Mouse (Mus musculus) lung, embryonic 14.5 days (tissue): ENCODE measurements around the gene Gpr162. TPM values are rescaled to one million over a fixed set of nuclear protein-coding genes. Genes with fewer than 3 reads are reported as not detected.
A peak's percentile ranks its signal among the peaks of the same experiment; 100 is the strongest.

ENCODE experiments used
- ATAC-seq: fragments of 200-750 bp; cut with Nextera tagmentation; 2 replicates; pipeline ENCODE4 v1.8.0; 2017; ENCODE audit warnings: mild to moderate bottlenecking, moderate TSS enrichment, moderate library complexity; ENCODE audit not compliant: insufficient read depth
- DNase-seq: peaks from one replicate; pipeline ENCODE4 v3.0.0-alpha.2; 2015
- H3K27ac ChIP-seq: fragments of 300-500 bp; sonication (generic); 2 replicates; pipeline ENCODE4 v1.5.1; 2014; ENCODE audit warnings: low read depth, mild to moderate bottlenecking, moderate library complexity
- H3K27me3 ChIP-seq: fragments of 300-500 bp; sonication (generic); 2 replicates; pipeline ENCODE4 v1.6.1; 2014; ENCODE audit warnings: low read length, control low read depth; ENCODE audit not compliant: insufficient read depth
- H3K36me3 ChIP-seq: fragments of 300-500 bp; sonication (generic); 2 replicates; pipeline ENCODE4 v1.6.1; 2014; ENCODE audit warnings: control low read depth; ENCODE audit not compliant: insufficient read depth
- H3K4me1 ChIP-seq: fragments of 300-500 bp; sonication (generic); 2 replicates; pipeline ENCODE4 v1.6.1; 2014; ENCODE audit warnings: antibody characterized with exemption, control low read depth; ENCODE audit not compliant: insufficient read depth
- H3K4me2 ChIP-seq: fragments of 300-500 bp; sonication (generic); 2 replicates; pipeline ENCODE4 v1.6.1; 2014; ENCODE audit warnings: mild to moderate bottlenecking
- H3K4me3 ChIP-seq: fragments of 300-500 bp; sonication (generic); 2 replicates; pipeline ENCODE4 v1.5.1; 2014; ENCODE audit warnings: low read depth, low read length
- H3K9ac ChIP-seq: fragments of 300-500 bp; sonication (generic); 2 replicates; pipeline ENCODE4 v1.6.1; 2014
- H3K9me3 ChIP-seq: fragments of 300-500 bp; sonication (generic); 2 replicates; pipeline ENCODE4 v1.6.1; 2016; ENCODE audit warnings: low read depth, low read length, control low read depth
- CTCF ChIP-seq: IDR thresholded peaks from 2 replicates; pipeline ENCODE4 v1.5.1; 2016; ENCODE audit warnings: antibody characterized with exemption, low read depth
- WGBS: fragments of 180-500 bp; shearing (Covaris S2); extraction: QIAGEN DNeasy Blood & Tissue Kit; methylation state at CpG from one replicate; pipeline ENCODE4 v1.1.7; 2014; 5-methylcytosine and 5-hydroxymethylcytosine counted together
- polyA plus RNA-seq: library from polyadenylated mRNA; unstranded; fragments of >200 nt; fragmentation: Nextera tagmentation; extraction: Ambion mirVana; gene quantifications from 2 replicates; pipeline ENCODE4 v1.2.1, GENCODE M21; 2014

Gene Gpr162
- polyA plus RNA-seq, 1 experiment from 2014 or later, result 0.30 TPM

- DNase-seq (no peak), ATAC-seq (no peak)
- Histone ChIP-seq H3K9me3 (no peaks in the 10 kb centered on the region), H3K4me3 (no peak overlapping the region), H3K4me1 (no peaks in the 10 kb centered on the region), H3K4me2 (no peak overlapping the region), H3K27ac (no peak overlapping the region), H3K27me3 (no peaks in the 10 kb centered on the region), H3K9ac (no peak overlapping the region), H3K36me3 (no peaks in the 10 kb centered on the region)
- no peak for TF ChIP-seq CTCF
- 37% methylated on average over 6 of the region's 6 CpGs for WGBS
These were observed 15.6 kb upstream of the Gpr162 start for GRCm38 (mm10) chr6:124879390-124879789.

- Histone ChIP-seq H3K9ac (no peak overlapping the region), H3K4me2 (no peak overlapping the region), H3K9me3 (no peaks in the 10 kb centered on the region), H3K36me3 (no peaks in the 10 kb centered on the region), H3K4me3 (no peak overlapping the region), H3K27ac (no peak overlapping the region), H3K4me1 (no peaks in the 10 kb centered on the region), H3K27me3 (no peaks in the 10 kb centered on the region)
- DNase-seq (no peak), ATAC-seq (no peak)
- TF ChIP-seq CTCF, result no peak
- WGBS, result 26% methylated on average over 3 of the region's 3 CpGs
These were observed 10.6 kb upstream of the Gpr162 start for GRCm38 (mm10) chr6:124874348-124874747.

DNA sequence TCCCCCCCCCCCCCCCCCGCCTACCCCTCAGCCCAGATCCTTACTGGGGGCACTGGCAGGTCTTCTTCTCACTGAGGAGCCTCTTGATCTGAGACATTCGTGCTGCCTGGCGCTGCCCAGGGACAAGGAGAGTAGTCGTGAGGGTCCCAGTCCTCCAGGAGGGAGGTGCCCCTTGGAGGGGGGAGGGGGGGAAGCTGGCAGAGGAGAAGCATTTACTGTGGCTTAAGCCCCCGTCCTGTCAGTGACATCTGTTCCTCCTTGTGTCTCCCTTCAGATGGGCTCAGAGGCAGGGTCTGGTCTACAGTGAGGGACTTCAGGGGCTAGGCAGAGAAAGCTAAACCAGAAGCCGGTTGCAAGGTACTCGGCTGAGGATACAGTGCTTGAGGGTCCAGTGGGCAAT lies 2.8 kb upstream of the Gpr162 start:
- no peaks in the 10 kb centered on the region for H3K9me3 ChIP-seq
- H3K9ac ChIP-seq, result no peak overlapping the region
- H3K27ac ChIP-seq, result no peak overlapping the region
- no peak overlapping the region for H3K4me2 ChIP-seq
- H3K27me3 ChIP-seq, result peaks cover 26% of the 10 kb centered on the region; the same call in 1 of the 2 replicates
- no peaks in the 10 kb centered on the region for H3K36me3 ChIP-seq
- no peak overlapping the region for H3K4me3 ChIP-seq
- 0 out of 2 replicates have a peak, but pooled peaks cover 3% of the 10 kb centered on the region for H3K4me1 ChIP-seq
- WGBS, result 42% methylated on average over 6 of the region's 7 CpGs
- ATAC-seq (no peak), DNase-seq (no peak)
- no peak for TF ChIP-seq CTCF

- WGBS, result 35% methylated on average over 18 of the region's 18 CpGs
These were observed 2.1 kb upstream of the Gpr162 start for GRCm38 (mm10) chr6:124865766-124866362.

DNA sequence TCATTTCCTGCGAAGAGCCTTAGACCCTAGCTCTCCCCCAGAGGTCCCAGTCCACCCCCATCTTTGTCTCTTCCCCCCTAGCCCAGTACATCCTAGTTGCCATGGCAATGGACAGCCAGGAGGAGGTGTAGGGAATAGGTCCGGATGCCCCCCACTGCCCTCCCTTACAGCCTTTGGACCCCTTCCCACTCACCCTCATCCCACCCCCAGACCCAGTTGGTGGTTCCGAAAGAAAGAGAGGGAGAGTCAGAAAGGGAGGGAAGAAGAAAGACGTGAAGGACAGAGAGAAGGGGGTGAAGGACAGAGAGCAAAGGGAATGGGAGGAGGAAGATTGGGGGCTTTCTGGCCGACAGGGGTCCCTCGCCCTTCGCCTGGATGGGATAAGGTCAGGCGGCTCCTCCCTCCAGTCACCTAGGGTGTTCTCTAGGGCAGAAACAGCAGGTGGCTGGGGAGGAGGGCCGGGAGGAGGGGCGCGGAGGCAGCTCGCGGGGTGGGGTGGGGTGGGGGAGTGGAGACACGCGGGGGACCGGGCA lies 592 bp downstream of the Gpr162 start:
- 1% methylated on average over 11 of the region's 16 CpGs for WGBS
- H3K4me3 ChIP-seq, result peak overlapping the region; percentile 45

More at GRCm38 (mm10) chr6:124865766-124866362, 2.1 kb upstream of the Gpr162 start:
- no peak for ATAC-seq
- H3K4me3 ChIP-seq, result no peak overlapping the region
- no peak for TF ChIP-seq CTCF
- peaks cover 26% of the 10 kb centered on the region; the same call in 1 of the 2 replicates for H3K27me3 ChIP-seq
- no peaks in the 10 kb centered on the region for H3K9me3 ChIP-seq
- no peak overlapping the region for H3K4me2 ChIP-seq
- 0 out of 2 replicates have a peak, but pooled peaks cover 3% of the 10 kb centered on the region for H3K4me1 ChIP-seq
- DNase-seq, result no peak
- no peak overlapping the region for H3K9ac ChIP-seq
- no peak overlapping the region for H3K27ac ChIP-seq
- H3K36me3 ChIP-seq, result no peaks in the 10 kb centered on the region

DNA sequence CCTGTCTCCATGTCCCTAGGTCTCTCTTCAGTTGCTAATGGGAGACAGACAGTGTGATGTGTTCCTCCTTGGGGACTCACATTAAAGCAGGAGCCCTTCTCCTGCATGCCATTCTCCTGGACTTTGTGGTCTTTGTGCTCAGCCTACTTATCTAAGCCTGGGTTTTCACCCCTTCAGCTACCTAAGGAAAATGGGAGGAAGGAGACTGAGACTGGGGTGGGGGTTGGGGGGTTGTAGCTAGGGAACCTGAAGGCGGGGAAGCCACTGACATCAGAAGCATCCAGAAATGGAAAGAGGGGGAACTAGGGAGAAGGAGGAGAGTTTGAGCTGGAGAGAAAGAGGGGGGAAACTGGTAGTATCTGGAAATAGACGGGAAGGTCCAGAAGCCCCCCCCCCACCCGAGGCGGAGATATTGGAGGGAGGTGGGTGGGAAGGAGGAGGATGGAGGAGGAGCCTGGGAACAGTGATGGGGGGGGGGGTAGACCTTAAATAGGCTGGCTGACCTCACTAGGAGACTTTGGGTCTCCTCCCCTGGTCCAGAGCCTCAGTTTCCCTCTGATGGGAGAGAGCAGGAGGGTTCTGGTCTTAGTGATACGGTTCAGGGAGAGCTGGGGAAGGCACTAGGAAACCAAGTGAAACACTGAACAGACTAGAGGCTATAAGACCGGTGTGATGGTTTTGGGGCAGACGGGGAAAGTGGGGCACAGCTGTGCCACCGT lies 1.2 kb downstream of the Gpr162 start:
- H3K27ac ChIP-seq, result no peak overlapping the region
- ATAC-seq (no peak), DNase-seq (no peak)
- 0 out of 2 replicates have a peak, but pooled peaks cover 6% of the 10 kb centered on the region for H3K4me1 ChIP-seq
- H3K4me2 ChIP-seq, result peak overlapping the region; percentile 93
- no peak for TF ChIP-seq CTCF
- no peak overlapping the region for H3K4me3 ChIP-seq
- whole genome bisulfite sequencing, result 11% methylated on average over 8 of the region's 8 CpGs
- H3K9ac ChIP-seq, result no peak overlapping the region
- peaks cover 39% of the 10 kb centered on the region; the same call in 1 of the 2 replicates for H3K27me3 ChIP-seq
- H3K36me3 ChIP-seq, result no peaks in the 10 kb centered on the region
- H3K9me3 ChIP-seq, result no peaks in the 10 kb centered on the region

More for the DNA sequence above, 592 bp downstream of the Gpr162 start:
- DNase-seq, result no peak
- Histone ChIP-seq H3K4me2 (peak overlapping the region; percentile 93), H3K9me3 (no peaks in the 10 kb centered on the region), H3K36me3 (no peaks in the 10 kb centered on the region), H3K27ac (no peak overlapping the region), H3K9ac (peak overlapping the region; percentile 46), H3K4me1 (0 out of 2 replicates have a peak, but pooled peaks cover 6% of the 10 kb centered on the region), H3K27me3 (peaks cover 38% of the 10 kb centered on the region; the same call in 1 of the 2 replicates)
- no peak for TF ChIP-seq CTCF
- peak; percentile 15 for ATAC-seq

DNA sequence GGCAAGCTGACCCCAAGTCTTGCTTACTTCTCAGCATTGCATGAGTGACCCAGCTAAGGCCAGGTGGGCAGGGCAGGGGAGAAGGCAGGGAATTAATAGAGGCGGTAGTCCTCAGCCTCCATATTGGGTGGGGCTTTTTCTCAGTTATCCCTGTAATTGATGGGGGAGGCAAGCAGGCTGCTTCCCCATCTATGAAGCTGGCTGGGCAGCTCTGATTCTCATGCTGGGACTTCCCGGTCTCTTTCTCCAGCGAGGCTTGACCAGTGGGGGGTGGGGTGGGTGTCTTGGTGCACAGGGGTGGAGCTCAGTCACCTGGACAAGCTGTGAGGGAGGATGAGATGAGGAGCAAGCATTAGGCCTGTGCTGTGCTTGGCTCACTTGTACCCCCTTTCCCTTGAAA lies 2.0 kb downstream of the Gpr162 start:
- H3K27me3 ChIP-seq, result peaks cover 36% of the 10 kb centered on the region; the same call in 1 of the 2 replicates
- no peaks in the 10 kb centered on the region for H3K36me3 ChIP-seq
- no peak for ATAC-seq
- H3K27ac ChIP-seq, result no peak overlapping the region
- 0 out of 2 replicates have a peak, but pooled peaks cover 6% of the 10 kb centered on the region for H3K4me1 ChIP-seq
- H3K9me3 ChIP-seq, result no peaks in the 10 kb centered on the region
- WGBS, result 46% methylated on average over 3 of the region's 3 CpGs
- H3K4me3 ChIP-seq, result no peak overlapping the region
- no peak for DNase-seq
- no peak for TF ChIP-seq CTCF
- no peak overlapping the region for H3K9ac ChIP-seq
- H3K4me2 ChIP-seq, result no peak overlapping the region
